Mouse (Mus musculus): ENCODE data around the gene Fastkd5.

GRCm38 (mm10) chr2:130618972-130619371 is 10.9 kb downstream of the Fastkd5 start:
- TF ChIP-seq CTCF (IDR thresholded peaks at IDR 0.05; ENCODE audit: control insufficient read depth, insufficient read depth, insufficient read length) (no peak), MAX (IDR thresholded peaks at IDR 0.05) (no peak), CEBPB (IDR thresholded peaks at IDR 0.05; ENCODE audit: low read depth) (no peak), MYOD1 (IDR thresholded peaks at IDR 0.05; ENCODE audit: control insufficient read depth, insufficient read length, low read depth) (no peak)

Data from C2C12 (cell line).